Mouse (Mus musculus) lung, embryonic 14.5 days (tissue): ENCODE data around the gene Cdca8. TPM values are rescaled to one million over a fixed set of nuclear protein-coding genes. Genes with fewer than 3 reads are reported as not detected.

Experiments used
- ATAC-seq: fragments of 200-750 bp; cut with Nextera tagmentation; 2 replicates; pipeline ENCODE4 v1.8.0; 2017; ENCODE audit warnings: mild to moderate bottlenecking, moderate TSS enrichment, moderate library complexity; ENCODE audit not compliant: insufficient read depth
- DNase-seq: peaks from one replicate; pipeline ENCODE4 v3.0.0-alpha.2; 2015
- H3K27ac ChIP-seq: fragments of 300-500 bp; sonication (generic); 2 replicates; pipeline ENCODE4 v1.5.1; 2014; ENCODE audit warnings: low read depth, mild to moderate bottlenecking, moderate library complexity
- H3K27me3 ChIP-seq: fragments of 300-500 bp; sonication (generic); 2 replicates; pipeline ENCODE4 v1.6.1; 2014; ENCODE audit warnings: low read length, control low read depth; ENCODE audit not compliant: insufficient read depth
- H3K36me3 ChIP-seq: fragments of 300-500 bp; sonication (generic); 2 replicates; pipeline ENCODE4 v1.6.1; 2014; ENCODE audit warnings: control low read depth; ENCODE audit not compliant: insufficient read depth
- H3K4me1 ChIP-seq: fragments of 300-500 bp; sonication (generic); 2 replicates; pipeline ENCODE4 v1.6.1; 2014; ENCODE audit warnings: antibody characterized with exemption, control low read depth; ENCODE audit not compliant: insufficient read depth
- H3K4me2 ChIP-seq: fragments of 300-500 bp; sonication (generic); 2 replicates; pipeline ENCODE4 v1.6.1; 2014; ENCODE audit warnings: mild to moderate bottlenecking
- H3K4me3 ChIP-seq: fragments of 300-500 bp; sonication (generic); 2 replicates; pipeline ENCODE4 v1.5.1; 2014; ENCODE audit warnings: low read depth, low read length
- H3K9ac ChIP-seq: fragments of 300-500 bp; sonication (generic); 2 replicates; pipeline ENCODE4 v1.6.1; 2014
- H3K9me3 ChIP-seq: fragments of 300-500 bp; sonication (generic); 2 replicates; pipeline ENCODE4 v1.6.1; 2016; ENCODE audit warnings: low read depth, low read length, control low read depth
- CTCF ChIP-seq: IDR thresholded peaks from 2 replicates; pipeline ENCODE4 v1.5.1; 2016; ENCODE audit warnings: antibody characterized with exemption, low read depth
- WGBS: fragments of 180-500 bp; shearing (Covaris S2); extraction: QIAGEN DNeasy Blood & Tissue Kit; methylation state at CpG from one replicate; pipeline ENCODE4 v1.1.7; 2014; 5-methylcytosine and 5-hydroxymethylcytosine counted together
- polyA plus RNA-seq: library from polyadenylated mRNA; unstranded; fragments of >200 nt; fragmentation: Nextera tagmentation; extraction: Ambion mirVana; gene quantifications from 2 replicates; pipeline ENCODE4 v1.2.1, GENCODE M21; 2014

The Cdca8 gene
- polyA plus RNA-seq, 1 experiment from 2014 or later = 169 TPM

- DNase-seq (peak; percentile 61), ATAC-seq (peak; percentile 59)
- no peaks in the 10 kb centered on the region for H3K27me3 ChIP-seq
- WGBS = 40% methylated on average over 4 of the region's 4 CpGs
- 0 out of 2 replicates have a peak, but pooled peaks have one; percentile 20 for TF ChIP-seq CTCF
- H3K36me3 ChIP-seq = no peaks in the 10 kb centered on the region
- no peaks in the 10 kb centered on the region for H3K4me1 ChIP-seq
- no peak overlapping the region for H3K27ac ChIP-seq
- H3K9ac ChIP-seq = no peak overlapping the region
- H3K4me2 ChIP-seq = no peak overlapping the region
- no peaks in the 10 kb centered on the region for H3K9me3 ChIP-seq
- no peak overlapping the region for H3K4me3 ChIP-seq
Observed at GRCm38 (mm10) chr4:124953546-124953945, 14.4 kb upstream of the Cdca8 start.

DNA sequence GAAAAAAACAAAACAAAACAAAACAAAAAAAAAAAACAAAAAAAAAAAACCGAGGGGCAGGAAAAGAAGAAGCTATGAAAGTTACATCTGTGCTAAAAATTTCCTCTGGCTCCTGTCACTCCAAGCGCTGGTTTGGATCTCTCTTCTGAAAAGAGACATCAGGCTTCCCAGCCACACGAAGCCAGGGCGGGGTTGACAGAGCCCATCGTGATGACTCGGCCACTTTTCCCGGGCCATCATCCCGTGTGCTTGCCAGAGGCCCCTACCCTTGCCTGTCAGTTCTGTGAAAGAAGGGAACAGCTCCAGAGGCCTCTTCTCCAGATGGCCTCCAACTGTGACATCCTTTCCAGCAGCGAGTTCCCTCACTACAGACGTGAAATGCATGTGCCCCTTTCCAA is 11.9 kb upstream of the Cdca8 start:
- no peaks in the 10 kb centered on the region for H3K4me1 ChIP-seq
- 0 out of 2 replicates have a peak overlapping the region, but pooled peaks have one; percentile 37 for H3K27ac ChIP-seq
- WGBS = 22% methylated on average over 10 of the region's 10 CpGs
- DNase-seq (peak; percentile 67), ATAC-seq (peak; percentile 63; the same call in 1 of the 2 replicates)
- H3K4me2 ChIP-seq = peak overlapping the region; percentile 8
- no peak for TF ChIP-seq CTCF
- H3K36me3 ChIP-seq = no peaks in the 10 kb centered on the region
- no peak overlapping the region; the same call in 1 of the 2 replicates for H3K9ac ChIP-seq
- no peak overlapping the region for H3K4me3 ChIP-seq
- no peaks in the 10 kb centered on the region for H3K27me3 ChIP-seq
- H3K9me3 ChIP-seq = no peaks in the 10 kb centered on the region

GRCm38 (mm10) chr4:124950181-124951035 is 11.3 kb upstream of the Cdca8 start:
- Histone ChIP-seq H3K27ac (0 out of 2 replicates have a peak overlapping the region, but pooled peaks have one; percentile 6), H3K4me2 (peak overlapping the region; percentile 8), H3K9ac (0 out of 2 replicates have a peak overlapping the region, but pooled peaks have one; percentile 9), H3K36me3 (no peaks in the 10 kb centered on the region), H3K9me3 (no peaks in the 10 kb centered on the region), H3K4me3 (no peak overlapping the region), H3K4me1 (no peaks in the 10 kb centered on the region), H3K27me3 (no peaks in the 10 kb centered on the region)
- DNase-seq (peak; percentile 79), ATAC-seq (peak; percentile 69)
- 43% methylated on average over 21 of the region's 21 CpGs for WGBS
- no peak for TF ChIP-seq CTCF

DNA sequence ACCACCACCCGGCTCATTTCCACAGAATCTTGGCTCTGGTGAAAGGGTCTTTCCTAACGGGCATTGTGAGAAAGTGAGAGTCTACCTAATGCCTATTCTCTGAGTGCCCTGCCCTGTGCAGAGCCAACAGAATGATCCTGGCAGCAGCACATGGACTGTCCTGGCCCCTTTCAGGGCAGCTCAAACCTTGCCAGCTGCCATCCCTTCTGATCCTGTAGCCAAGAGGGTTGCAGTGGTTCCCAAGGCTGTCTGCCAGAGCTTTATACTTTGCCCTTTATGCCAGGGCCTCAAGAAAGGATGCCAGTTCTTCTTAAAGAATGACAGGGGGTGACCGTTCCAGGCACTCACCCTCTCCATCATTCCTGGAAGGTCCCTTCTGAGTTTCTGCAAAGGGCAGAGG is 10.4 kb upstream of the Cdca8 start:
- no peak for DNase-seq
- H3K4me3 ChIP-seq = no peak overlapping the region
- no peak overlapping the region for H3K9ac ChIP-seq
- no peaks in the 10 kb centered on the region for H3K9me3 ChIP-seq
- H3K27ac ChIP-seq = no peak overlapping the region
- no peak for TF ChIP-seq CTCF
- H3K36me3 ChIP-seq = no peaks in the 10 kb centered on the region
- H3K27me3 ChIP-seq = no peaks in the 10 kb centered on the region
- no peaks in the 10 kb centered on the region for H3K4me1 ChIP-seq
- H3K4me2 ChIP-seq = no peak overlapping the region
- no peak for ATAC-seq
- 77% methylated on average over 3 of the region's 3 CpGs for whole genome bisulfite sequencing

DNA sequence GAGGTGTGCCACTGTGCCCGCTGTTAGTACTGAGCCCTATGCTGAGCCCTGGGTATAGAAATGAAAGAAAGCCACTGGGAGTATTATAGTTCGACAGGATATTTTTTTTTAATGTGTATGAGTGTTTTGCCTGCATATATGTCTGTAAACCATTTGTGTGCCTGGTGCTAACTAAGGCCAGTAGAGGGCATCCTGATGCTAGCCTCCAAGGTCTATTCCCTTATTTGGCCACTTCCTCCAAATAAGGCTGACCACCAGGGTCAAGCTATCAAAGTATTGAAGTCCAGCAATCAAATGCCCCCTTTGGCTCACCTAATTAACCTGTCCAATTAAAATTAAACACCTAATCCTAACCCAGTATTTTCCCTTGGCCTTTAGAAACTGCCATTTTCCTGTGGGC is 5.8 kb upstream of the Cdca8 start:
- DNase-seq (peak; percentile 48), ATAC-seq (no peak)

GRCm38 (mm10) chr4:124943781-124944180 is 4.7 kb upstream of the Cdca8 start:
- TF ChIP-seq CTCF = no peak
- no peaks in the 10 kb centered on the region for H3K4me1 ChIP-seq
- ATAC-seq = no peak
- H3K36me3 ChIP-seq = peaks cover 31% of the 10 kb centered on the region
- H3K4me2 ChIP-seq = no peak overlapping the region
- H3K27ac ChIP-seq = no peak overlapping the region
- WGBS = 79% methylated on average over 5 of the region's 5 CpGs
- no peak overlapping the region for H3K4me3 ChIP-seq
- DNase-seq = no peak
- H3K9me3 ChIP-seq = no peaks in the 10 kb centered on the region
- H3K9ac ChIP-seq = no peak overlapping the region
- no peaks in the 10 kb centered on the region for H3K27me3 ChIP-seq

More for the DNA sequence above, 5.8 kb upstream of the Cdca8 start:
- peak; percentile 56 for TF ChIP-seq CTCF
- Histone ChIP-seq H3K4me2 (no peak overlapping the region), H3K9ac (no peak overlapping the region), H3K9me3 (no peaks in the 10 kb centered on the region), H3K36me3 (peaks cover 22% of the 10 kb centered on the region), H3K4me1 (no peaks in the 10 kb centered on the region), H3K27me3 (no peaks in the 10 kb centered on the region), H3K27ac (no peak overlapping the region), H3K4me3 (no peak overlapping the region)
- 56% methylated on average over 2 of the region's 2 CpGs for WGBS

DNA sequence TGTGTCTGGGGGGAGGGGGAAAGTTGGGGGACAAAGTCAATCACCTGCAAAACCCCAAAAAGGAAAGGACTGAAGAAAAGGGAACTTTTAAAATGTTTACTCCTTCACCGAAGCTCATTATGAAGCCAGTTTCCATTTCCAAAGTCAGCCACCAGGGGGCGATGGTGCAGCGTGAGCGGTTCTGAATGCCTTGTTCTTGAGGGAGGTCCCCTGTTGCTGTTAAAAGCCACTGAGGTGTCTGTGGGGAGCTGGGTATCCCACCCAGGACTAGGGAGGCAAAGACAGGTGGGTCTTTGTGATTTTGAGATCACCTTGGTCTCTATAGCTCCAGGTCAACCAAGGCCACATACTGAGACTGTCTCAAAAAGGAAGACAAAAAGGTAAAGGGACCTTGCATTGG is 3.9 kb upstream of the Cdca8 start:
- DNase-seq = peak; percentile 94
- WGBS = 2% methylated on average over 4 of the region's 4 CpGs
- H3K27ac ChIP-seq = no peak overlapping the region

More for the DNA sequence above, 3.9 kb upstream of the Cdca8 start:
- TF ChIP-seq CTCF = peak; percentile 97
- no peak overlapping the region for H3K4me2 ChIP-seq
- no peak overlapping the region for H3K4me3 ChIP-seq
- no peaks in the 10 kb centered on the region for H3K4me1 ChIP-seq
- no peaks in the 10 kb centered on the region for H3K9me3 ChIP-seq
- H3K9ac ChIP-seq = no peak overlapping the region
- no peaks in the 10 kb centered on the region for H3K27me3 ChIP-seq
- peak; percentile 53; the same call in 1 of the 2 replicates for ATAC-seq
- peaks cover 38% of the 10 kb centered on the region for H3K36me3 ChIP-seq
